Mouse (Mus musculus): ENCODE measurements at regions not wholly inside any gene's neighbourhood (a gene's known extent, or its start where the extent isn't known, plus 50 kb on each side); places are given as distances from the start of the nearest gene placed in this dataset.

GRCm38 (mm10) chr19:49619920-49620319 lies 1058.5 kb downstream of the Sorcs1 start:
- TF ChIP-seq NANOG (IDR thresholded peaks at IDR 0.05; ENCODE audit: borderline replicate concordance, low read length) (no peak), POU5F1 (IDR thresholded peaks at IDR 0.05; ENCODE audit: borderline replicate concordance, low read length) (no peak), CTCF (conservative IDR thresholded peaks at IDR 0.05; ENCODE audit: low read length) (no peak)
- H3K9me3 ChIP-seq (ENCODE audit: low read length) = no peaks in the 10 kb centered on the region
- H3K36me3 ChIP-seq (ENCODE audit: insufficient read depth, low read length) = no peaks in the 10 kb centered on the region
- H3K4me3 ChIP-seq (replicated peaks; ENCODE audit: low read length) = no peak overlapping the region
- H3K4me1 ChIP-seq (replicated peaks; ENCODE audit: low read depth, low read length) = no peaks in the 10 kb centered on the region
- no peaks in the 10 kb centered on the region for H3K27me3 ChIP-seq (ENCODE audit: insufficient read depth, low read length)

- Histone ChIP-seq H3K4me3 (replicated peaks; ENCODE audit: low read length) (no peak overlapping the region), H3K36me3 (ENCODE audit: insufficient read depth, low read length) (no peaks in the 10 kb centered on the region), H3K9me3 (ENCODE audit: low read length) (no peaks in the 10 kb centered on the region), H3K27me3 (ENCODE audit: insufficient read depth, low read length) (no peaks in the 10 kb centered on the region), H3K4me1 (replicated peaks; ENCODE audit: low read depth, low read length) (no peaks in the 10 kb centered on the region)
- no peak for TF ChIP-seq CTCF (conservative IDR thresholded peaks at IDR 0.05; ENCODE audit: low read length)
- no peak for TF ChIP-seq NANOG (IDR thresholded peaks at IDR 0.05; ENCODE audit: borderline replicate concordance, low read length)
- no peak for TF ChIP-seq POU5F1 (IDR thresholded peaks at IDR 0.05; ENCODE audit: borderline replicate concordance, low read length)
Observed at GRCm38 (mm10) chr19:49615071-49615470, 1063.4 kb downstream of the Sorcs1 start.

Data from E14TG2a.4 (cell line).